Mouse (Mus musculus) lung, adult 2 months (tissue): ENCODE measurements around the gene Arhgap28. TPM values are rescaled to one million over a fixed set of nuclear protein-coding genes. Genes with fewer than 3 reads are reported as not detected.

Source experiments
- DNase-seq: peaks from one replicate; pipeline ENCODE4 v3.0.0; 2022
- H3K4me1 ChIP-seq: fragments of 200-500 bp; 2 replicates; pipeline ENCODE4 v1.6.1; 2011; ENCODE audit warnings: low read length; ENCODE audit not compliant: control insufficient read depth, insufficient read depth
- H3K4me3 ChIP-seq: fragments of 200-500 bp; replicated peaks from 2 replicates; pipeline ENCODE3; 2011; ENCODE audit warnings: low read depth, mild to moderate bottlenecking, control low read depth, low read length; ENCODE audit errors: extremely low read depth
- CTCF ChIP-seq: fragments of 200-500 bp; IDR thresholded peaks from 2 replicates; pipeline ENCODE4 v1.5.1; 2011; ENCODE audit warnings: mild to moderate bottlenecking, low read length, control low read depth; ENCODE audit not compliant: insufficient read depth
- POLR2A ChIP-seq: fragments of 200-500 bp; IDR thresholded peaks from 2 replicates; pipeline ENCODE4 v1.6.1; 2011; ENCODE audit warnings: low read depth, mild to moderate bottlenecking, control low read depth, low read length, borderline replicate concordance; ENCODE audit errors: extremely low read depth
- WGBS: fragments of 180-500 bp; shearing (Covaris S2); methylation state at CpG from one replicate; pipeline ENCODE4 v1.1.7; 2018; 5-methylcytosine and 5-hydroxymethylcytosine counted together
- polyA plus RNA-seq: library from polyadenylated mRNA; depleted of rRNA; stranded (reverse); fragments of >200 nt; gene quantifications from 2 replicates; pipeline ENCODE4 v1.2.3, GENCODE M21; 2012

The Arhgap28 gene
- polyA plus RNA-seq, 1 experiment, result 7.4 TPM

DNA sequence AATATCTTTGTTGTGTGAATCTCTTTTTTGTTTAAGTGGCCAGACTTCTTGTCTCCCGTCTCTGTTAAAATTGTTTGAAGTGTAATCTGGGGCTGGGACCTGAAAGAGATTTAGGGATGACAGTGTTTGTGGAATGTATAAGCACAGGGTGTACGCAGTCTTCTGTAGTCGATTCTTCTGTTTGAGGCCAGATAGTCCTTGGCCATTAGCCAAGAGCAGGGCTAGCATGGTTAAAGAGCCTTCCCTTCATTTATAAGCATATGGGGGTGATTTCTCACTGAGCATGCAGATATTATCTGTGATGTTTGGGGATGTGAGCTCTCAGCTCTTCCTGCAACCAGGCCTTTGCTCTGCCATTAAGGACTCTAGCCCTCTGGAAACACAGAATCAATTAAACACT lies 13.2 kb upstream of the Arhgap28 start:
- DNase-seq, result no peak
- H3K4me1 ChIP-seq, result no peaks in the 10 kb centered on the region
- no peak overlapping the region for H3K4me3 ChIP-seq
- no peak for TF ChIP-seq CTCF
- TF ChIP-seq POLR2A, result no peak
- 57% methylated on average over 3 of the region's 3 CpGs for WGBS

DNA sequence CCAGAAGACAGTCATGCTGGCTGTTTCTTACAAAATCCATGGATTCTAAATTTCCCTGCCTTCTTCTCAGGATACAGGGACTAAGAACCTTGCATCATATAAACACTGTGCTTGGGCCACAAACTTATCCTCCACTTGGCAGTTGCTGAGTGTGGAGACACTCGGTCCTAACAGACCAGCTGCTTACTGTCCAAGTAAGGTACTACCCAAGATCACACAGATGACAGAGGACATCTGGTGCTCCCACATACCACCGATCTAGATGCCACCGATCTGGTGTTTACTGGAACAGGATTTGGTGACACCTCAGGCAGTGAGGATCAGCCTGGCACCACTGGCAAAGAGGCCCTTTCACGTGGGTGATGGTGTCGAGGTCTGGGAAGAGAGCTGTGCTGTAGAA lies 7.7 kb upstream of the Arhgap28 start:
- H3K4me3 ChIP-seq, result no peak overlapping the region
- WGBS, result 64% methylated on average over 5 of the region's 5 CpGs
- TF ChIP-seq CTCF (no peak), POLR2A (no peak)
- DNase-seq, result no peak
- H3K4me1 ChIP-seq, result no peaks in the 10 kb centered on the region

DNA sequence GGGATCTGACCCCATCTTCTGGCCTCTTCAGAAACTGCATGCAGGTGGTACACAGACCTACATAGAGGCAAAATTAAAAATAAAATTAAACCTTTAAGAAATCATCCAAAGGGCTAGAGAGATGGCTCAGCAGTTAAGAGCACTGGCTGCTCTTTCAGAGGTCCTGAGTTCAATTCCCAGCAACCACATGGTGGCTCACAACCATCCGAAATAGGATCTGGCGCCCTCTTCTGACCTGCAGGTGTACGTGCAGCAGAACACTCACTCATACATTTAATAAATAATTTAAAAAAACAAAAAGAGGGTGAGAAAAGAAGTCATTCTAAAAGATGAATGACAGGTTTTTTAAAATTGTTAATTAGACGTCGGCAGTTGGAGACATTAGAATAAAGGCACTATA lies 6.1 kb upstream of the Arhgap28 start:
- WGBS, result 93% methylated on average over 5 of the region's 5 CpGs
- no peak overlapping the region for H3K4me3 ChIP-seq
- TF ChIP-seq CTCF (no peak), POLR2A (no peak)
- no peak for DNase-seq
- H3K4me1 ChIP-seq, result no peaks in the 10 kb centered on the region

DNA sequence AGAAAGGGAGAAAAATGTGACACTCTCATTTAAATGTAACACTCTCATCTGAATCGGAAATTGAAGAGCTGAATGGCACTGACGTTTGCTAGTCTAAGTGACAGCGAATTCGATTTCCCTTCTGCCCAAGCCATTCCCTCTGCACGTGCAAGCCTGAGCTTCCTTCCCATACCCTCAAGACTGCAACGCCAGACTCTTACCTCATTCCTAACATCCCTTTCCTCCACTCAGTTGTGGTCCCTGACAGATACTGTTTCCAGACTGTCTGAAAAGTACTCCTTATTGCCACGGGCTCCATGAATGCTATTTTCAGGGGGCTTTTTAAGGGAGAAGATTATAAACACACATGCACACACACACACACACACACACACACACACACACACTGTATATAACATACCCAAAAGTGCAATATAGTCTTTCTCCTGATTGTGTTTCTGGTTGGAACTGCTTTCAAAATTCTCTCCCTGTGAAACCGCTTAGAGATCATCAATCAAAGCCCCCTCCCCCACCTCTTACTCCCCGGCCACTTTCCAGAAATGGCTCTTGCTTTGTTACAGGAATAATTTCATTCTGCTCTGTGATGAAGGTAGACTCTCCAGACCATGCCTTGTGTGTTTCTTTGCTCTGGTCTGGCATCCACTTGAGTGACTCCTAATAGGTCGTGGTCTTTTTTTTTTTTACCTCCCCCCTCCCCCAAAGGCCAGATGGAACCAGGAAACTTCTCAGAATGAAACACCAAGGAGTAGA lies 836 bp upstream of the Arhgap28 start:
- TF ChIP-seq CTCF (no peak), POLR2A (no peak)
- WGBS, result 6% methylated on average over 10 of the region's 10 CpGs
- H3K4me1 ChIP-seq, result peaks cover 3% of the 10 kb centered on the region; the same call in 1 of the 2 replicates
- no peak for DNase-seq
- peak overlapping the region; percentile 85 for H3K4me3 ChIP-seq

DNA sequence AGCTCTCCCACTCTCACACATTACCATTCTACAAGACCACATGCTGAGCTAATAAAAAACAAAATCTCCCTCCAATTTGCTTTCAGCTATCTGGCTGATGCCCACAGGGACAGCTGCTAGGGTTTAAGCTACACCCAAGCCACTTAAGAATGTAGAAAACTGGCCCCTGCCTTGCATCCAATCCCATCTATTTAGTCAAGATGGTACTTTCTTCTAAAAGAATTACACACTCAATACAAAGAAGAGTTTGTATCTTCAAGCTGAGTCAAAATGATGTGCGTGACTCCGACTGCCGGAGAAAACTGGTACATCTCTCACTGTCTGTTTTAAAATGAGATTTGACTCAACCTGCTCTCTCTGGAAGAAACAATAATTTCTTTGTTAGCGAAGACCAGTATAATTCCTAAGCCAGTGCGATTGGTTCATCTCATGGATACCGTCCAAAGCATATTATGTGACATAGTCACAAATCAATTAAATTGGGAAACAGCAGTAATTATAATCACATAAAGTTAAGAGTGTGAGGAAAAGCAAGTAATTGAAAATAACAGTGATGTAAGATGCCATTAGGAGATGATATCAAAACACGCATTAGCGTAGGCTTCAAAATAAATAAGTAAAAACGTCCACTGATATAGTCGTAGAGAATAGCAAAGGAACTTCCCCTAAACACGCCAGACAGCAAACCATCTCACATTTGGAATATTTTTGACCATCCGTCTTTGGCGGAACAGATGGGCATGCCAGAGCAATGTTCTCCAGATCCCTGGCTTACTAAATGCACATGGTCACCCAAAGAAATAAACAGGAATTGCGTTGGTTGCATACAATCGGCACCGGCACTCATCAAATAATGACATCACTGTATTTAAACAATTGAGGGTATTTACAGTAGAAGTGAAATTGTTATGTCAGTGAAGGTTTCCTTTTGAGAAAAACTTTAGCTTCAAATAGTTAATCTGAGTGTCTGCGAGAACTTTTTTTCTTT lies 1.0 kb downstream of the Arhgap28 start:
- H3K4me3 ChIP-seq, result peak overlapping the region; percentile 85
- 13% methylated on average over 17 of the region's 17 CpGs for WGBS
- TF ChIP-seq POLR2A (no peak), CTCF (no peak)

DNA sequence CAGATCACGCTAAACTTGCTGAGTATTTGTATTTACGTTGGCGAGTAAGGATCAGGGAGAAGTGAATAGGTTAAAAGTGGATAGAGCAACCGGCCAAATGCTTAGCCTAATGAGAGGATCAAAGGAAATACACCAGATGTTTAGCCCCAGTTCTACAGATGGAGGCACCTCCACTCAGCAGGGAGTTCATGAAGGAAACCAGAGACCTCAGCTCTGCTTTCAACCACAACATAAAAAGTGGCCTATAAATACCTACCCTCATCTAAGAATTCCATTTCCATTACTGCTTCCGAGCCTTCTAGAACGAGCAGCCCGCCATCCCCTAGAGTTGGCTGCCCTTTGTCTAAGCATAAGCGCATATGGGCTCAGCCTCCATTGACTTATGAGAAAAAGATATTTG lies 4.1 kb downstream of the Arhgap28 start:
- DNase-seq, result no peak
- TF ChIP-seq POLR2A (no peak), CTCF (no peak)
- WGBS, result 70% methylated on average over 8 of the region's 8 CpGs
- Histone ChIP-seq H3K4me3 (no peak overlapping the region), H3K4me1 (peaks cover 5% of the 10 kb centered on the region; the same call in 1 of the 2 replicates)

More for the DNA sequence above, 1.0 kb downstream of the Arhgap28 start:
- no peak for DNase-seq
- peaks cover 3% of the 10 kb centered on the region; the same call in 1 of the 2 replicates for H3K4me1 ChIP-seq

DNA sequence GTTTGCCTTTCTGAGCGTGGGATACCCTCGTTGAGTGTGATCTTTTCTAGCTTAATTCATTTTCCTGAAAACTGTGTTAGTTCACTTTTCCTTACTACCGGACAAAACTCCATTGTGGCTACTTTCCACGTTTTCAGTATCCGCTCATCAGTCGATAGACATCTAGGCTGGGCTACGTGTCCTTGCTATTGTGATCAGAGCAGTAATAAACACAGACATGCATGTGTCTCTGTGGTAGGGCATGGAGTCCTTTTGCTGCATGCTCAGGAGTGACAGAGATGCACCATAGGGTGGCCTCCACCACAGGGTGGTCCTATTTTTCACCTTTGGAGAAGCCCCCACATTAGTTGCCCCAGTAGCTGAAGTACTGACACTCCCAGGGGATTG lies 7.2 kb downstream of the Arhgap28 start:
- no peak for TF ChIP-seq CTCF
- TF ChIP-seq POLR2A, result no peak
- WGBS, result 51% methylated on average over 7 of the region's 7 CpGs
- Histone ChIP-seq H3K4me3 (no peak overlapping the region), H3K4me1 (peaks cover 2% of the 10 kb centered on the region; the same call in 1 of the 2 replicates)
- DNase-seq, result no peak

DNA sequence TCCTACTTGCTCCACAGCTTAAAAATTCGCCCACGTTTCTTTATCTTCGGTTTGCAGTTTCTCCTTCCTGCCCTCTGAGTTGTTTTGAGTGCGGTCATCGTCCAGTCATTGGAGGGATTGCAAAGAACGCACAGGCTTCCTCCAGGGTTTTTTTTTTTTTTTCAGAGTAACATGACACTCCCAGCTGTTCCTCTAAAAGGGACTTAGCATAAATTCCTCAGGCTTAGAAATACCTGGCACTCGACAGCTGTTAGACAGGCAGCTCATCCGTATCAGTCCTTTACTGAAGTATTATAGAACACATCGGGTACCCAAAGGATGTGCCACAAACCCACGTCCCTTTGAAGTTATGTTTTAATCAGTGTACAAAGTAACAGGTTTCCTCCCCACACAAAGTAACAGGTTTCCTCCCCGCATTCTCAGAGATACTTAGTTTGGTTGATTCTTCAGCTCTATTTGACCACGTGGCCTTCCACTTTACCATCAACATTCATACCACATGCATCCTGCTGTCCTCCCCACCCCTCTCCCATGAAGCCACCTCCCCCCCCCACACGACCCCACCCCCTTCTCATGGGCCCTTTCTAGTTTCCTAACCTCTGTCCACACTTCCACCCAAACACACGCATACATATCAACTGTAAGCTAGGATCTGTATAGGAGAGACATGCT lies 7.7 kb downstream of the Arhgap28 start:
- Histone ChIP-seq H3K4me1 (peaks cover 2% of the 10 kb centered on the region; the same call in 1 of the 2 replicates), H3K4me3 (no peak overlapping the region)
- 5% methylated on average over 14 of the region's 14 CpGs for WGBS
- no peak for DNase-seq
- TF ChIP-seq POLR2A (no peak), CTCF (no peak)

DNA sequence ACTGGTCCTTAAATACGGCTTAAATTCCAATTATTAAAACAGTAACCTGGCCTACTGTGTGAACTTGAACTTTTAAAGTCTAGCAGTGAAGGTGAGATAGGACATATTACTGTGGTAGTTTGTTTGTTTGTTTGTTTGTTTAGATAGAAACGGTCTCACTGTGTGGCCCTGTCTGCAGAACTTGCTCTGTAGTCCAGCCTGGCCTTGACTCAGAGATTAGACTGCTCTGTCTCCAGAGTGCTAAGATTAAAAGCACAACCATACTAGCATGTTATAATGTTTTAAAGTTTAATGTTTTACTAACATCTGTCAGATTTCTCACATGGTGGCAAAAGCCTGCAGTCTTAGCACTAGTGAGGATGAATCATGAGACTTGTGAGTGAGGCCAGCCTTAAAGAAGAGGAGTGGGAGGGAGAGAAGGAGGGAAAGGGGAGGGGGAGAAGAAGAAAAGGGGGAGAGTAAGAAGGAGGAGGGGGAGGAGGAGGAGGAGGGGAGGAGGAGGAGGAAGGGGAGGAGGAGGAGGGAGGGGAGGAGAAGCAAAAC lies 8.6 kb downstream of the Arhgap28 start:
- WGBS, result 60% methylated on average over 2 of the region's 2 CpGs
- no peak for TF ChIP-seq POLR2A
- no peak for TF ChIP-seq CTCF
- no peak for DNase-seq
- Histone ChIP-seq H3K4me3 (no peak overlapping the region), H3K4me1 (peaks cover 2% of the 10 kb centered on the region; the same call in 1 of the 2 replicates)
